Mouse (Mus musculus) kidney, embryonic 15.5 days (tissue): ENCODE measurements around the gene Sept4. TPM values are rescaled to one million over a fixed set of nuclear protein-coding genes. Genes with fewer than 3 reads are reported as not detected.
A peak's percentile ranks its signal among the peaks of the same experiment; 100 is the strongest.

Experiments used
- ATAC-seq: fragments of 200-750 bp; cut with Nextera tagmentation; replicated peaks from 2 replicates; pipeline ENCODE4 v1.8.0; 2017; ENCODE audit warnings: moderate TSS enrichment; ENCODE audit not compliant: low FRiP score
- H3K27ac ChIP-seq: fragments of 300-500 bp; sonication (generic); 2 replicates; pipeline ENCODE4 v1.5.1; 2015; ENCODE audit warnings: mild to moderate bottlenecking, inconsistent platforms
- H3K27me3 ChIP-seq: fragments of 300-500 bp; sonication (generic); 2 replicates; pipeline ENCODE4 v1.6.1; 2015; ENCODE audit warnings: inconsistent platforms
- H3K36me3 ChIP-seq: fragments of 300-500 bp; sonication (generic); 2 replicates; pipeline ENCODE4 v1.6.1; 2015; ENCODE audit warnings: inconsistent platforms
- H3K4me1 ChIP-seq: fragments of 300-500 bp; sonication (generic); 2 replicates; pipeline ENCODE4 v1.6.1; 2015; ENCODE audit warnings: inconsistent platforms
- H3K4me2 ChIP-seq: fragments of 300-500 bp; sonication (generic); 2 replicates; pipeline ENCODE4 v1.6.1; 2015; ENCODE audit warnings: moderate library complexity, mild to moderate bottlenecking, inconsistent platforms
- H3K4me3 ChIP-seq: fragments of 300-500 bp; sonication (generic); replicated peaks from 2 replicates; pipeline ENCODE4 v1.5.1; 2015; ENCODE audit warnings: mild to moderate bottlenecking, inconsistent platforms
- H3K9ac ChIP-seq: fragments of 300-500 bp; sonication (generic); 2 replicates; pipeline ENCODE4 v1.6.1; 2015; ENCODE audit warnings: mild to moderate bottlenecking, inconsistent platforms
- H3K9me3 ChIP-seq: fragments of 300-500 bp; sonication (generic); replicated peaks from 2 replicates; pipeline ENCODE4 v1.6.1; 2016; ENCODE audit warnings: inconsistent platforms
- WGBS: fragments of 180-500 bp; shearing (Covaris S2); methylation state at CpG from one replicate; pipeline ENCODE4 v1.1.7; 2015; ENCODE audit warnings: mixed read lengths; 5-methylcytosine and 5-hydroxymethylcytosine counted together
- polyA plus RNA-seq: library from polyadenylated mRNA; unstranded; fragments of >200 nt; fragmentation: Nextera tagmentation; extraction: Ambion mirVana; gene quantifications from 2 replicates; pipeline ENCODE4 v1.2.1, GENCODE M21; 2015

Sept4 gene
- polyA plus RNA-seq, 1 experiment from 2014 or later = 60.8 TPM

DNA sequence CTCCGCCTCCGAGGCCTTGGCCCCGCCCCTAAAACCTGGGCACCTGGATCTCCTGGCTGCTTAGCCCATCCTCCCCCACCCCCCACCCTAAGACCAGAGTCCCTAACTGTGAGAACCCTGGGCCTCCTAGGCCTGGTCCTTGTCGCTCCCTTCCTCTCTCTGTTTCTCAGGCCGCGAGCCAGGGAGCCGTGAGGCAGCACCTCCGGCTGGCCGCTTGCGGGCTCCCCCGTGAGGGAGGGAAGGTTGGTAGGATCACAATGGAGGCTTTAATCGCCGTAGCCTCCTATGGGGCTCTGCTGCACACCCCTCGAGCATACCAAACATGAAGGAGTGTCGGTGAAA, 23.6 kb downstream of the Sept4 start:
- peak overlapping the region; percentile 78 for H3K4me3 ChIP-seq
- H3K27me3 ChIP-seq = no peaks in the 10 kb centered on the region
- no peaks in the 10 kb centered on the region for H3K9me3 ChIP-seq
- peak overlapping the region; percentile 98 for H3K27ac ChIP-seq
- WGBS = under 1% methylated on average over 15 of the region's 15 CpGs
- H3K9ac ChIP-seq = peak overlapping the region; percentile 79
- no peak for ATAC-seq
- H3K4me1 ChIP-seq = peaks cover 65% of the 10 kb centered on the region
- H3K4me2 ChIP-seq = peak overlapping the region; percentile 85
- H3K36me3 ChIP-seq = peaks cover 18% of the 10 kb centered on the region

- Histone ChIP-seq H3K9ac (peak overlapping the region; percentile 79), H3K4me2 (peak overlapping the region; percentile 85), H3K36me3 (peaks cover 24% of the 10 kb centered on the region), H3K4me3 (peak overlapping the region; percentile 78), H3K27me3 (no peaks in the 10 kb centered on the region), H3K27ac (peak overlapping the region; percentile 98), H3K4me1 (peaks cover 67% of the 10 kb centered on the region), H3K9me3 (no peaks in the 10 kb centered on the region)
- ATAC-seq = no peak
- 33% methylated on average over 13 of the region's 13 CpGs for WGBS
Observed at GRCm38 (mm10) chr11:87592713-87593598, 24.3 kb downstream of the Sept4 start.

- Histone ChIP-seq H3K4me1 (peaks cover 54% of the 10 kb centered on the region), H3K36me3 (peaks cover 49% of the 10 kb centered on the region), H3K9me3 (no peaks in the 10 kb centered on the region), H3K9ac (peak overlapping the region; percentile 76), H3K27me3 (no peaks in the 10 kb centered on the region), H3K4me3 (peak overlapping the region; percentile 68), H3K27ac (peak overlapping the region; percentile 87), H3K4me2 (peak overlapping the region; percentile 85)
- peak; percentile 69 for ATAC-seq
- WGBS = 0% methylated on average over 30 of the region's 37 CpGs
Observed at GRCm38 (mm10) chr11:87595327-87595841, 26.7 kb downstream of the Sept4 start.

GRCm38 (mm10) chr11:87595976-87596375, 27.3 kb downstream of the Sept4 start:
- H3K9me3 ChIP-seq = no peaks in the 10 kb centered on the region
- H3K36me3 ChIP-seq = peaks cover 54% of the 10 kb centered on the region
- peaks cover 50% of the 10 kb centered on the region for H3K4me1 ChIP-seq
- H3K27ac ChIP-seq = peak overlapping the region; percentile 87
- WGBS = 3% methylated on average over 7 of the region's 7 CpGs
- H3K4me3 ChIP-seq = peak overlapping the region; percentile 68
- H3K9ac ChIP-seq = peak overlapping the region; percentile 76
- no peaks in the 10 kb centered on the region for H3K27me3 ChIP-seq
- no peak for ATAC-seq
- H3K4me2 ChIP-seq = peak overlapping the region; percentile 85

DNA sequence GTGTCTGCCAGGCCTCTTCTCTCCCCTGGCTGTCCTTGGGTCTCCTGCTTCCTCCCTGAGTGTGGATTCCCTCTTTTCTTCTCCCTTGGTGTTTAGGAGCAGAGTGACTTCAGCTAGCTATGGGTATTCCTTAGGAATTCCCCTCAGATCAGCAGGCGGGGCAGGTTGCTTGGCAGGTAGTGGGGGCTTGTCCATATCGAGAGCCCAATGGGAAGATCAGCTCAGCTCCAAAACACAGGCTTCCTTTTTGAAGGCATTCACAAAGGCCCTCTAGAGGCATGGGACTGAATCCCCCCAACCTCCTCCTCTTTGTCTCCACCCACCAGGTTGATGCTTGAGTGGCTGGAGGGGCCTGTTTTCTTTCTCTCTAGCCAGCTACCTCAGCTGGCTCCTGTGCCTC, 27.8 kb downstream of the Sept4 start:
- Histone ChIP-seq H3K9ac (peak overlapping the region; percentile 24; the same call in 1 of the 2 replicates), H3K27me3 (no peaks in the 10 kb centered on the region), H3K4me1 (peaks cover 50% of the 10 kb centered on the region), H3K9me3 (no peaks in the 10 kb centered on the region), H3K36me3 (peaks cover 60% of the 10 kb centered on the region), H3K27ac (peak overlapping the region; percentile 46; the same call in 1 of the 2 replicates), H3K4me2 (peak overlapping the region; percentile 85), H3K4me3 (peak overlapping the region; percentile 68)
- WGBS = 30% methylated on average over 2 of the region's 2 CpGs
- ATAC-seq = no peak

DNA sequence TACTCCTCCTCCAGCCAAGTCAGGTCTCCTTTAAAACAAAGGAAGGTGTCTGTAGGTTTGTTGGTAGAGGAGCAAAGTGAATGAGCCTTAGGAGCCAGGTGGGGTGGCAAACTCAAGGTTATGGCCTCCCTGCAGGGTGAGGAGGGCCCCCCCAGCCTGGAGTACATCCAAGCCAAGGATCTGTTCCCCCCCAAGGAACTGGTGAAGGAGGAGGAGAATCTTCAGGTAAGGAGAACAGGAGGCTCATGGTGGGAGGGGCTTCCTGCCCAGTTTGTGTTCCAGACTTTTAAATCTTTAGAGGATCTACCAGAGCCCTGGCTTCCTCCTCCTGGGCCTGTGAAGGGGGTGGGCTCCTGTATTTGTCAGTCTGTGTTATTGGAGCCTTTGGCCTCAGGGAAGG, 28.4 kb downstream of the Sept4 start:
- Histone ChIP-seq H3K36me3 (peaks cover 65% of the 10 kb centered on the region), H3K9ac (no peak overlapping the region), H3K9me3 (no peaks in the 10 kb centered on the region), H3K27ac (0 out of 2 replicates have a peak overlapping the region, but pooled peaks have one; percentile 46), H3K4me3 (no peak overlapping the region), H3K27me3 (no peaks in the 10 kb centered on the region), H3K4me1 (peaks cover 50% of the 10 kb centered on the region), H3K4me2 (0 out of 2 replicates have a peak overlapping the region, but pooled peaks have one; percentile 85)
- no peak for ATAC-seq

DNA sequence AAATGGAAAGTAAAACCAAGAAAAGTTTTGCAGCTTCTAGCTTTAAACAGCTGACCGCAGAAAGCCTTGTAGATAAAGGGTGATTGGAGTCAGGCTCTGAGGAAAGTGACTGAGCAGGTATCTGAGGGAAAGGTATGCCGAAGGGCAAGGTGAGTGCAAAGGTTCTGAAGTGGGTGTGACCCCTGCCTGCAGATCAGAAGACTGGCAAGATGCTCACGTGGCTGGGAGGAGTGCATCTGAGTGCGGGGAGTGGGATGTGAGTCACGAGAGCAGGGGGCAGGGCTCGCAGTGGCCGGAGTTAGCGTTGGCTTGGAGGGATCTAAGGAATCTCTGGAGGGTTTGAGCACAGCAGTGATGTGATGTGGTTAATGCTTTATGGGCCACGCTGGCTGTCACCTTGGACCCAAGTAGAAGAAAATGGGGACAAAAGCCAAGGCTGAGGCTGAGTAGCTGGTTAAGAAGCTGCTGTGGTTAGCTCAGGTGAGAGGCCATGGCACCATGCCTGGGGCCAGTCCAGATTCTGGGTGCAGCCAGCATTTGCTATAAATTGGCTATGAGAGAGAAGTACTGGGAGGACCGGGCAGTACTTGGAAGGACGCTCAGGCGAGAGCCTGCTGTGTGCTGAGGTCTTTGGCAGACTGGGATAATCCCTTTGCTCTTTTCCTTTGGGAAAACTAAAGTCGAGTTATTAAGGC, 30.8 kb downstream of the Sept4 start:
- Histone ChIP-seq H3K9ac (no peak overlapping the region), H3K4me2 (no peak overlapping the region), H3K9me3 (no peaks in the 10 kb centered on the region), H3K36me3 (peaks cover 81% of the 10 kb centered on the region), H3K4me1 (peaks cover 28% of the 10 kb centered on the region), H3K27ac (no peak overlapping the region), H3K27me3 (no peaks in the 10 kb centered on the region), H3K4me3 (no peak overlapping the region)
- ATAC-seq = no peak
- 92% methylated on average over 13 of the region's 13 CpGs for WGBS

- WGBS = 92% methylated on average over 10 of the region's 10 CpGs
- H3K27me3 ChIP-seq = no peaks in the 10 kb centered on the region
- no peak overlapping the region for H3K9ac ChIP-seq
- no peaks in the 10 kb centered on the region for H3K9me3 ChIP-seq
- no peak overlapping the region for H3K4me2 ChIP-seq
- ATAC-seq = no peak
- H3K4me3 ChIP-seq = no peak overlapping the region
- H3K36me3 ChIP-seq = peaks cover 89% of the 10 kb centered on the region
- H3K4me1 ChIP-seq = peaks cover 19% of the 10 kb centered on the region
- H3K27ac ChIP-seq = no peak overlapping the region
Observed at GRCm38 (mm10) chr11:87600322-87600853, 31.7 kb downstream of the Sept4 start.

DNA sequence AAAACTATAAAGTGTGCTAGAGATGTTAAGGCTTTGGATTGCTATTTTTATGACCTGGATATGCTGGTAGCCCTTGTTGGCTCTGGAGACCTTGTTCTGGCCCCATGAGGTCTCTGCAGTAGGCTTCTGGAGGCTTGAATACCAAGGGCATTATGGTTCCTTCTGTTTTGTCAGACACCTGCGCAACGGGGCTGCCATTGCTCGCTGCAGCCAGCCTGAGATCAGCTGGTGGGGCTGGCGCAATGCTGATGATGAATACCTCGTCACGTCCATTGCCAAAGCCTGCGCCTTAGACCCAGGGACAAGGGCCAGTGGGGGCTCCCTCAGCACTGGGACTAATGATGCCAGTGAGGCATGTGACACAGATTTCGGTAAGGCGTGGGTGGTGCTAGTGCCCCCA, 33.5 kb downstream of the Sept4 start:
- H3K27me3 ChIP-seq = no peaks in the 10 kb centered on the region
- peaks cover 100% of the 10 kb centered on the region for H3K36me3 ChIP-seq
- ATAC-seq = no peak
- H3K27ac ChIP-seq = no peak overlapping the region
- H3K9ac ChIP-seq = no peak overlapping the region
- H3K4me3 ChIP-seq = no peak overlapping the region
- H3K9me3 ChIP-seq = no peaks in the 10 kb centered on the region
- 92% methylated on average over 9 of the region's 9 CpGs for WGBS
- 0 out of 2 replicates have a peak, but pooled peaks cover 2% of the 10 kb centered on the region for H3K4me1 ChIP-seq
- no peak overlapping the region for H3K4me2 ChIP-seq

DNA sequence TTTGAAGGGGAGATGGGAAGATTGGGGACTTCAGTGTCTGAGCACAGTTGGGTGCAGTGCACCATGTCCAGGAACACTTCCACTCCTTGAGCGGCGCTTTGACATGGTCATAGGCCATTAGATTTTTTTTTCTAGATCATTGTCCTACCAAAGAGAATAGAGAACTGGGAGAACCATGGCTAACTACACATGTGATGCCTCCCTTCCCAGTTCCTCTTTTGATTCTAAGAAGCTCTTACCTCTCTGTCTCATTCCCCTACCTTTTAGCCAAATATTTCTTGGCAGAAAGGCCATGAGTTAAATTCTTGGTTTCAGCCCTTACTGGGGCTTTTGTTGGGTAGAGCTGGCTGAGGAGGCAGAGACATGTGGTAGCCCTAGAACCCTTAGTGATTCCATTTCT, 34.9 kb downstream of the Sept4 start:
- 93% methylated on average over 2 of the region's 2 CpGs for WGBS
- no peak for ATAC-seq

GRCm38 (mm10) chr11:87609264-87609663, 40.6 kb downstream of the Sept4 start:
- H3K27ac ChIP-seq = no peak overlapping the region
- no peak for ATAC-seq
- 89% methylated on average over 7 of the region's 7 CpGs for WGBS

More for the DNA sequence above, 34.9 kb downstream of the Sept4 start:
- no peak overlapping the region for H3K27ac ChIP-seq
- no peaks in the 10 kb centered on the region for H3K4me1 ChIP-seq
- H3K9me3 ChIP-seq = no peaks in the 10 kb centered on the region
- H3K9ac ChIP-seq = no peak overlapping the region
- no peak overlapping the region for H3K4me2 ChIP-seq
- H3K27me3 ChIP-seq = no peaks in the 10 kb centered on the region
- no peak overlapping the region for H3K4me3 ChIP-seq
- H3K36me3 ChIP-seq = peaks cover 100% of the 10 kb centered on the region

GRCm38 (mm10) chr11:87611547-87611946, 42.8 kb downstream of the Sept4 start:
- no peak overlapping the region for H3K9ac ChIP-seq
- H3K4me2 ChIP-seq = no peak overlapping the region
- no peaks in the 10 kb centered on the region for H3K9me3 ChIP-seq
- 92% methylated on average over 9 of the region's 9 CpGs for WGBS
- H3K36me3 ChIP-seq = peaks cover 100% of the 10 kb centered on the region
- no peak overlapping the region for H3K4me3 ChIP-seq
- ATAC-seq = no peak
- no peaks in the 10 kb centered on the region for H3K27me3 ChIP-seq
- no peaks in the 10 kb centered on the region for H3K4me1 ChIP-seq
- no peak overlapping the region for H3K27ac ChIP-seq

More at GRCm38 (mm10) chr11:87609264-87609663, 40.6 kb downstream of the Sept4 start:
- Histone ChIP-seq H3K4me1 (no peaks in the 10 kb centered on the region), H3K4me2 (no peak overlapping the region), H3K4me3 (no peak overlapping the region), H3K9me3 (no peaks in the 10 kb centered on the region), H3K27me3 (no peaks in the 10 kb centered on the region), H3K9ac (no peak overlapping the region), H3K36me3 (peaks cover 100% of the 10 kb centered on the region)
